Mouse (Mus musculus): ENCODE results near the gene Prepl. TPM values are rescaled to one million over a fixed set of nuclear protein-coding genes. Genes with fewer than 3 reads are reported as not detected.

Gene Prepl
- not detected in 2 replicates for polyA plus RNA-seq (2012; ENCODE audit: insufficient read depth, insufficient read length, low replicate concordance, missing spikeins)

- Histone ChIP-seq H3K4me3 (ENCODE audit: insufficient read depth, low read depth, low read length) (peak within 1 kb of the TSS; percentile 88), H3K4me1 (ENCODE audit: control insufficient read depth, insufficient read depth, low read length) (peaks cover 10% of the 10 kb centered on the region), H3K27ac (ENCODE audit: insufficient read depth, low read depth, low read length) (peak within 1 kb of the TSS; percentile 95)
- under 1% methylated on average over 63 of the region's 63 CpGs for WGBS
- TF ChIP-seq POLR2A (IDR thresholded peaks at IDR 0.05; ENCODE audit: insufficient read depth, low read depth, low read length) = peak; percentile 67
- no peak for TF ChIP-seq CTCF (IDR thresholded peaks at IDR 0.05; ENCODE audit: insufficient read depth, low read depth, low read length)
Observed at GRCm38 (mm10) chr17:85090120-85091099, at the start of gene Prepl, which contains the start of gene Camkmt. TSS of gene Prepl (minus strand) at chr17:85090241. TSS of gene Camkmt (plus strand) at chr17:85090552.

GRCm38 (mm10) chr17:85138393-85138792, 48.4 kb upstream of the Prepl start:
- no peak overlapping the region for H3K27ac ChIP-seq (ENCODE audit: insufficient read depth, low read depth, low read length)
- H3K4me1 ChIP-seq (ENCODE audit: control insufficient read depth, insufficient read depth, low read length) = no peaks in the 10 kb centered on the region
- 88% methylated on average over 1 of the region's 1 CpGs for WGBS
- TF ChIP-seq POLR2A (IDR thresholded peaks at IDR 0.05; ENCODE audit: insufficient read depth, low read depth, low read length) = no peak
- TF ChIP-seq CTCF (IDR thresholded peaks at IDR 0.05; ENCODE audit: insufficient read depth, low read depth, low read length) = no peak
- no peak overlapping the region for H3K4me3 ChIP-seq (ENCODE audit: insufficient read depth, low read depth, low read length)

- H3K4me3 ChIP-seq (ENCODE audit: insufficient read depth, low read depth, low read length) = no peak overlapping the region
- no peaks in the 10 kb centered on the region for H3K4me1 ChIP-seq (ENCODE audit: control insufficient read depth, insufficient read depth, low read length)
- TF ChIP-seq CTCF (IDR thresholded peaks at IDR 0.05; ENCODE audit: insufficient read depth, low read depth, low read length) (no peak), POLR2A (IDR thresholded peaks at IDR 0.05; ENCODE audit: insufficient read depth, low read depth, low read length) (no peak)
- 27% methylated on average over 4 of the region's 4 CpGs for WGBS
- no peak overlapping the region for H3K27ac ChIP-seq (ENCODE audit: insufficient read depth, low read depth, low read length)
Observed at GRCm38 (mm10) chr17:85116643-85117042, 26.6 kb upstream of the Prepl start.

- Histone ChIP-seq H3K27ac (ENCODE audit: insufficient read depth, low read depth, low read length) (no peak overlapping the region), H3K4me1 (ENCODE audit: control insufficient read depth, insufficient read depth, low read length) (no peaks in the 10 kb centered on the region), H3K4me3 (ENCODE audit: insufficient read depth, low read depth, low read length) (no peak overlapping the region)
- WGBS = 78% methylated on average over 8 of the region's 8 CpGs
- TF ChIP-seq POLR2A (IDR thresholded peaks at IDR 0.05; ENCODE audit: insufficient read depth, low read depth, low read length) (no peak), CTCF (IDR thresholded peaks at IDR 0.05; ENCODE audit: insufficient read depth, low read depth, low read length) (no peak)
Observed at GRCm38 (mm10) chr17:85113441-85113840, 23.4 kb upstream of the Prepl start.

GRCm38 (mm10) chr17:85110640-85111039, 20.6 kb upstream of the Prepl start:
- H3K4me3 ChIP-seq (ENCODE audit: insufficient read depth, low read depth, low read length) = no peak overlapping the region
- H3K27ac ChIP-seq (ENCODE audit: insufficient read depth, low read depth, low read length) = no peak overlapping the region
- 97% methylated on average over 1 of the region's 1 CpGs for WGBS
- TF ChIP-seq CTCF (IDR thresholded peaks at IDR 0.05; ENCODE audit: insufficient read depth, low read depth, low read length) = no peak
- no peak for TF ChIP-seq POLR2A (IDR thresholded peaks at IDR 0.05; ENCODE audit: insufficient read depth, low read depth, low read length)
- H3K4me1 ChIP-seq (ENCODE audit: control insufficient read depth, insufficient read depth, low read length) = no peaks in the 10 kb centered on the region

- H3K4me3 ChIP-seq (ENCODE audit: insufficient read depth, low read depth, low read length) = no peak overlapping the region
- no peaks in the 10 kb centered on the region for H3K4me1 ChIP-seq (ENCODE audit: control insufficient read depth, insufficient read depth, low read length)
- 59% methylated on average over 2 of the region's 2 CpGs for WGBS
- TF ChIP-seq CTCF (IDR thresholded peaks at IDR 0.05; ENCODE audit: insufficient read depth, low read depth, low read length) = no peak
- no peak for TF ChIP-seq POLR2A (IDR thresholded peaks at IDR 0.05; ENCODE audit: insufficient read depth, low read depth, low read length)
- no peak overlapping the region for H3K27ac ChIP-seq (ENCODE audit: insufficient read depth, low read depth, low read length)
Observed at GRCm38 (mm10) chr17:85103310-85103709, 13.3 kb upstream of the Prepl start.

- Histone ChIP-seq H3K4me1 (ENCODE audit: control insufficient read depth, insufficient read depth, low read length) (no peaks in the 10 kb centered on the region), H3K4me3 (ENCODE audit: insufficient read depth, low read depth, low read length) (no peak overlapping the region), H3K27ac (ENCODE audit: insufficient read depth, low read depth, low read length) (no peak overlapping the region)
- no peak for TF ChIP-seq CTCF (IDR thresholded peaks at IDR 0.05; ENCODE audit: insufficient read depth, low read depth, low read length)
- TF ChIP-seq POLR2A (IDR thresholded peaks at IDR 0.05; ENCODE audit: insufficient read depth, low read depth, low read length) = no peak
- 78% methylated on average over 7 of the region's 7 CpGs for WGBS
Observed at GRCm38 (mm10) chr17:85101751-85102150, 11.7 kb upstream of the Prepl start.

GRCm38 (mm10) chr17:85100232-85100631, 10.2 kb upstream of the Prepl start:
- H3K27ac ChIP-seq (ENCODE audit: insufficient read depth, low read depth, low read length) = no peak overlapping the region
- no peaks in the 10 kb centered on the region for H3K4me1 ChIP-seq (ENCODE audit: control insufficient read depth, insufficient read depth, low read length)
- TF ChIP-seq POLR2A (IDR thresholded peaks at IDR 0.05; ENCODE audit: insufficient read depth, low read depth, low read length) (no peak), CTCF (IDR thresholded peaks at IDR 0.05; ENCODE audit: insufficient read depth, low read depth, low read length) (no peak)
- H3K4me3 ChIP-seq (ENCODE audit: insufficient read depth, low read depth, low read length) = no peak overlapping the region
- WGBS = 93% methylated on average over 3 of the region's 3 CpGs

DNA sequence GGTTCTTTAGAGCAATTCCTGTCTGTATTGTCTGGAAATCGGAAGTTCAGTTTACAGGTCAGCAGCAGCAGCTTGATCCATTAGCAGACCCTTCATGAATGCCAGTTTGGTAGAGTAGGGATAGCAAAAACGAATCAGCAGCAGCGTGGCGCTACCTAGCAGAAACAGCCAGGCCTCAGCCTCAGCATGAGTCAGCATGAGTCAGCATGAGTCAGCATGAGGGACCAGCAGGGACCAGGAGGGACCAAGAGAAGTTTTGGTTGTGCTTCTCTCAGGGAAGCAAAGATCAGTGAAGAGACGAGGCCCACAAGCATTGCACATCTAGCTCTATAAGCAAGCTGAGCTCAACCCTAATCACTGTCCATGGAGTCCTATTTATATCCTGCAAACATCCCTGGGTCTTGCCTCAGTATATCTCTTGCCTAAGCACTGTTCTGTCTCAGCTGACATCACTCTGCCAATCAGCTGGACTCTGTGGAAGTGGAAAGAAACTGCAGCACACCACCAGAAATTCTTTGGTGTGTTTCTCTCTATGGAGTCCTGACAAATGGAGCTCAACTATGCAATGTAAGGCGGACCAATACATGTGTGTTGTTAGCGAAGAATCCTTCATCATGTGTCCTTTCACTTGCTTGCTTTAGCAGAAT, 8.8 kb upstream of the Prepl start:
- Histone ChIP-seq H3K4me3 (ENCODE audit: insufficient read depth, low read depth, low read length) (no peak overlapping the region), H3K27ac (ENCODE audit: insufficient read depth, low read depth, low read length) (no peak overlapping the region), H3K4me1 (ENCODE audit: control insufficient read depth, insufficient read depth, low read length) (no peaks in the 10 kb centered on the region)
- WGBS = 97% methylated on average over 7 of the region's 7 CpGs
- TF ChIP-seq CTCF (IDR thresholded peaks at IDR 0.05; ENCODE audit: insufficient read depth, low read depth, low read length) = no peak
- TF ChIP-seq POLR2A (IDR thresholded peaks at IDR 0.05; ENCODE audit: insufficient read depth, low read depth, low read length) = no peak

Measured in olfactory bulb, adult 2 months (tissue).